Mouse (Mus musculus) limb, embryonic 13.5 days (tissue): ENCODE measurements around the gene Tacc2. TPM values are rescaled to one million over a fixed set of nuclear protein-coding genes. Genes with fewer than 3 reads are reported as not detected.
A peak's percentile ranks its signal among the peaks of the same experiment; 100 is the strongest.

Experiments
- ATAC-seq: fragments of 200-750 bp; cut with Nextera tagmentation; 2 replicates; pipeline ENCODE4 v1.8.0; 2017; ENCODE audit warnings: low read depth, moderate number of reproducible peaks, moderate TSS enrichment; ENCODE audit not compliant: low FRiP score
- H3K27ac ChIP-seq: fragments of 300-500 bp; sonication (generic); 2 replicates; pipeline ENCODE4 v1.5.1; 2015; ENCODE audit warnings: inconsistent platforms, mild to moderate bottlenecking, moderate library complexity
- H3K27me3 ChIP-seq: fragments of 300-500 bp; sonication (generic); 2 replicates; pipeline ENCODE4 v1.6.1; 2015; ENCODE audit warnings: mild to moderate bottlenecking, inconsistent platforms
- H3K36me3 ChIP-seq: fragments of 300-500 bp; sonication (generic); 2 replicates; pipeline ENCODE4 v1.6.1; 2015; ENCODE audit warnings: inconsistent platforms, mild to moderate bottlenecking, moderate library complexity
- H3K4me1 ChIP-seq: fragments of 300-500 bp; sonication (generic); 2 replicates; pipeline ENCODE4 v1.6.1; 2015; ENCODE audit warnings: inconsistent platforms
- H3K4me2 ChIP-seq: fragments of 300-500 bp; sonication (generic); replicated peaks from 2 replicates; pipeline ENCODE4 v1.6.1; 2015; ENCODE audit warnings: inconsistent platforms, mild to moderate bottlenecking, moderate library complexity
- H3K4me3 ChIP-seq: fragments of 300-500 bp; sonication (generic); 2 replicates; pipeline ENCODE4 v1.5.1; 2015; ENCODE audit warnings: moderate library complexity, mild to moderate bottlenecking, inconsistent platforms
- H3K9ac ChIP-seq: fragments of 300-500 bp; sonication (generic); 2 replicates; pipeline ENCODE4 v1.6.1; 2015; ENCODE audit warnings: mild to moderate bottlenecking, inconsistent platforms
- H3K9me3 ChIP-seq: fragments of 300-500 bp; sonication (generic); 2 replicates; pipeline ENCODE4 v1.6.1; 2016; ENCODE audit warnings: inconsistent platforms
- WGBS: fragments of 180-500 bp; shearing (Covaris S2); methylation state at CpG from one replicate; pipeline ENCODE4 v1.1.7; 2015; 5-methylcytosine and 5-hydroxymethylcytosine counted together
- polyA plus RNA-seq: library from polyadenylated mRNA; unstranded; fragments of >200 nt; fragmentation: Nextera tagmentation; extraction: Ambion mirVana; gene quantifications from 2 replicates; pipeline ENCODE4 v1.2.1, GENCODE M21; 2015

The Tacc2 gene
- polyA plus RNA-seq, 1 experiment from 2014 or later = 39.3 TPM

DNA sequence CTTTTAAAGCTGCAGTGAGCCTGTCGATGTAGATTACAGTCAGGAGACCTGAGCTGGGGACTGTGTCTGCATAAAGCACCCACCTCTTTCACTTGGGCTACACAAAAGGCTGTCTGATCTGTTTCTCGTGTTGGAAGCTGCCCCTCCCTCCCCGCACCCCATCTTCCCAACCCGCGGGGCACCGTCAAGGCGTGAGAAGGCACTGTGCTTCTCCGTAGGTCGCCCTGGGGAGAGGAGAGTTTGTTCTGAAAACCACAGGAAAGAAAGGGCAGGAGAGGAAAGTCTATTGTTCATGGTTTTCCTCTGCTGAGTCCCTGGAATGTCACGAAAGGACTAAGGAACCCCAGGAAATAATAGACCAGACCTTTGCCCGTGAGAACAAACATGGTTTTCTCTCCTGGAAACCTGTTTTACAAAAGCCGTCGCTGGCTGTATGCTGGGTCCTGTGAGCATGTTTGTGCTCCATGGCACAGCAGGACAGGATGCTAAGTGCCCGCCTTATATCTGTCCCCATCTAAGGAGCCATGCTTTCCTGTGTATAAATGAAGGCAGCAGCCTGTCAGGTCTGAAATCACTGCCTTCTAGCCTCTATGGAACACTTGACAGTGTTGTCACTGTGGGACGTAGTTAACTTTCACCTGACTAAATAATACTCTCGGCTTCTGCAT lies 142.8 kb downstream of the Tacc2 start:
- no peak overlapping the region for H3K9ac ChIP-seq
- ATAC-seq = no peak
- no peak overlapping the region; the same call in 1 of the 2 replicates for H3K27ac ChIP-seq
- H3K4me3 ChIP-seq = no peak overlapping the region
- H3K4me1 ChIP-seq = peaks cover 3% of the 10 kb centered on the region; the same call in 1 of the 2 replicates
- H3K36me3 ChIP-seq = peaks cover 52% of the 10 kb centered on the region
- no peak overlapping the region for H3K4me2 ChIP-seq
- no peaks in the 10 kb centered on the region for H3K27me3 ChIP-seq
- WGBS = 48% methylated on average over 16 of the region's 16 CpGs
- no peaks in the 10 kb centered on the region for H3K9me3 ChIP-seq

DNA sequence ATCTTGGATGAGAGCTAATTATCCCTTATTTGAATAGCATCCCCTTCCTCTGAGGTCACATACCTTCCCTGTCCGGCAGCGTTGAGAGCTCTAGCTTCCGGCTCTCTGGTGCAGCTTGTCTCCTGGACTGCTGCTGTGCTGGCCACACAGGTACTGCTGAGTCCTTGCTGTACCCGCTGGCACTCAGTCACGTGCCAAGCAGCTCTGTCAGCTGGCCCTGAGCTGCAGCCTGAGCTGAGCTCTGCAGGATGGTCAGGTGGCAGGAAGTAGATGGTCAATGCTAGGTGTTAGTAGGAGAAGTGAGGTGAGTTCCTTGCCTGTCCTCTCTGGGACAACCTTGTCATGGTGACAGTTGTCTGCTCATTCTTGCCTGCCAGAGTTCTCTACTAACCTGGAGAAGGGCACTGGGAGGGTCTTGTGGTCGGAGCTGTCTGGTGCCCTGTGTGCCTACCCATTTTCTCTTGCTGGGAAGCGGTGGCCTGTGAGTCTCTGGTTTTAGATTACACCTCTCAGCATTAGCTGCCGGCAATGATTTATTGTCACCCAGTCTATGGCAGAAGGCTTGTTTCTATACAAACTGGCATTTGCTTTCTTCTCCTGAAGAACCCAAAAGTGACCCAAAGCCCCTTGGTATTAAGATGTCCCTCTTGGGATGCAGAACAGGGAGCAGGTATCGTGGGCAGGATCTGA lies 143.6 kb downstream of the Tacc2 start:
- no peak overlapping the region; the same call in 1 of the 2 replicates for H3K27ac ChIP-seq
- H3K27me3 ChIP-seq = no peaks in the 10 kb centered on the region
- no peak for ATAC-seq
- peaks cover 56% of the 10 kb centered on the region for H3K36me3 ChIP-seq
- no peaks in the 10 kb centered on the region for H3K9me3 ChIP-seq
- H3K4me2 ChIP-seq = no peak overlapping the region
- no peak overlapping the region for H3K9ac ChIP-seq
- no peak overlapping the region for H3K4me3 ChIP-seq
- 77% methylated on average over 9 of the region's 9 CpGs for WGBS
- peaks cover 3% of the 10 kb centered on the region; the same call in 1 of the 2 replicates for H3K4me1 ChIP-seq

DNA sequence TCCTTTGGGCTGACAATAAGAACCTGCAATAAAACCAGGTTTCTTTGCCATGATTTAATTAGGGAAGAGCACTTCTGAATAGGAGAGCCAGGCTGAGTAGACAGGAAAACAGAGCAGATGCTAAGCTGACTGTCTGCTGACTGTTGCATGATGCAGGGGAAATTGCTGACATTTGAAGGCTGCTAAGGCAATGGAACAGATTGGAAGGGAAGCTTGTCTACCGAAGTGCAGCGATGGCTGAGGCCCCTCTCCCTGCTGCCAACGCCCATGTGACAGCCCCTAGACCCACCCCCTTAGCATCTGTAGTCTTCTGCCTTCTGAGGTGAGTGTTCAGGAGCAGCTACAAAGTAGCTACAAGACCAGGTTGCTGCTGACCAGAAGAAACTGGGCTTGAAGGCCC lies 148.9 kb downstream of the Tacc2 start:
- H3K36me3 ChIP-seq = peaks cover 62% of the 10 kb centered on the region
- H3K4me3 ChIP-seq = no peak overlapping the region
- no peak overlapping the region for H3K27ac ChIP-seq
- peaks cover 8% of the 10 kb centered on the region; the same call in 1 of the 2 replicates for H3K4me1 ChIP-seq
- ATAC-seq = no peak
- no peak overlapping the region for H3K9ac ChIP-seq
- 78% methylated on average over 3 of the region's 3 CpGs for WGBS
- no peak overlapping the region for H3K4me2 ChIP-seq
- no peaks in the 10 kb centered on the region for H3K9me3 ChIP-seq
- H3K27me3 ChIP-seq = no peaks in the 10 kb centered on the region

DNA sequence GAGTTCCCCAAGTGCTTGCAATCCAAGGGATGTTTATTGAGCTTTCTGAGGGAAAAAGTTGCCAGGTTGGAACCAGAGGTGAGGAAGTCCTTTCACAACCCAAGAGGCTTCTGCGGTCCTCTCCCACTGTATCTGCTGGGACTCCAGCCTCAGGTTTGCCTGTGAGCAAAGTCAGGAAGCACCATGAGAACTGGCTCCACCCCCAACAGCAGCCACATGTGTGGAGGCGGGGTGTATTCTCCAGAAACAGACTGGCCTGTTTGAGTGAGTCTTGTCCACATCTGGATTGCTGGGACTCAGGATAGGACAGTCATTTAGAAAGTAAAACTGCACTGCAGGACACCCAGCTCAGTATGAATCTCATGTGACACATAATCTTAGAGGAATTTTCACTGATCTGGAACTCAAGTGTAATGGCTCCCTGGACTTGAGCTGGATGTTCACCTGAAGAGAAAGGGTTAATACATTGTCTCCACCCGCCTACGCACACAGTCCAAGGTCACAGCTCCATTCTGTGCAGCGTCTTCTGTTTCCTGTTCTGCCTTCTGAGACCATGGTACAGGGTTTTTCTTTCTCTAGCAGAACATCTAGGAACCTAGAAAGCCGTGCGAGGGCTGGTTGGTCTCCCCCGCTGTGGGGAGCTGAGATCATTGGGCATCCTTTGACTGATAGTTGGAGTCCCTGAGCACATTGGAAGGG lies 149.6 kb downstream of the Tacc2 start:
- Histone ChIP-seq H3K9ac (no peak overlapping the region), H3K27me3 (no peaks in the 10 kb centered on the region), H3K36me3 (peaks cover 65% of the 10 kb centered on the region), H3K4me1 (peaks cover 13% of the 10 kb centered on the region; the same call in 1 of the 2 replicates), H3K4me2 (no peak overlapping the region), H3K9me3 (no peaks in the 10 kb centered on the region), H3K4me3 (no peak overlapping the region), H3K27ac (peak overlapping the region; percentile 52)
- no peak for ATAC-seq
- 52% methylated on average over 8 of the region's 8 CpGs for WGBS

DNA sequence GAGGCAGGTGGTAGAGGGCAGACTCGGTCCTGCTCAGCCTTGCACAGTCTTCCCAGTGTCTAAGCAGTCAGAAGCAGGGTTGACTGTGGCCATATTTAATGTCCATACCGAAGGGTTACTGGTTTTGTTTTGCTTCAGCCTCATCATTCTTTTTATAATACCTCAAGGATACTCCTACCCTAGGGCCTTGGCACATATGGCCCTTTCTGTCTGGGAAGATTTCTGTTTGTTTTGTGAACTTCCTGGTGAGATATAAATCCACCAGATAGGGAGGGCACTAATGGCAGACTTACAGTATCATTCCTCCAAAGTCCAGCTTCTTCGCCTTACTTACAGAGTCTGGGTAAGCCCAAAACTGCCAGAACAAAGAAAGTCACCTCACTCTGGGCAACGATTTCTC lies 150.3 kb downstream of the Tacc2 start:
- H3K27me3 ChIP-seq = no peaks in the 10 kb centered on the region
- H3K4me3 ChIP-seq = no peak overlapping the region
- H3K9me3 ChIP-seq = no peaks in the 10 kb centered on the region
- H3K27ac ChIP-seq = peak overlapping the region; percentile 52; the same call in 1 of the 2 replicates
- no peak overlapping the region for H3K9ac ChIP-seq
- no peak for ATAC-seq
- peaks cover 65% of the 10 kb centered on the region for H3K36me3 ChIP-seq
- H3K4me2 ChIP-seq = no peak overlapping the region
- 94% methylated on average over 4 of the region's 4 CpGs for WGBS
- peaks cover 17% of the 10 kb centered on the region; the same call in 1 of the 2 replicates for H3K4me1 ChIP-seq

DNA sequence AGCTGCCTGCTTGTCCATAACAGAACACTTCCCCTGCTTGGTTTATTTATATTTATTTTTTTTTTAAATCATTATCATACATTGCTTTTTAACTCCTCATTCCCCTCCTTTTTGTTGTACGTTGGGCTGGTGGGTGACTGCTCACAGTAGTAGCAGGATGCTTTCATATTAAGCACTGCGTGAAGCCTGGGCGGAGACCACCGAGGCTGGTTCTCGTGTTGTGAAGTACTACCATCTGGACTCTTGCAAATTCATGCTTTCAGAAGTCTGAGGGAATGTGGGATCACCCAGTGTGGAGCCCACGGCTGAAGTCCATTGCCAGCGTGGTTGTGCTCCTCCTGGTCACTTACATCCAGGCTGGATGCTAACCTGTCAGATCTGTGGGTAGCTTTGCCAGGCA lies 154.6 kb downstream of the Tacc2 start:
- H3K9me3 ChIP-seq = no peaks in the 10 kb centered on the region
- 63% methylated on average over 7 of the region's 7 CpGs for WGBS
- no peak overlapping the region for H3K4me2 ChIP-seq
- peaks cover 15% of the 10 kb centered on the region; the same call in 1 of the 2 replicates for H3K4me1 ChIP-seq
- peaks cover 67% of the 10 kb centered on the region for H3K36me3 ChIP-seq
- H3K27ac ChIP-seq = no peak overlapping the region
- H3K4me3 ChIP-seq = no peak overlapping the region
- H3K9ac ChIP-seq = no peak overlapping the region
- ATAC-seq = no peak
- H3K27me3 ChIP-seq = no peaks in the 10 kb centered on the region

DNA sequence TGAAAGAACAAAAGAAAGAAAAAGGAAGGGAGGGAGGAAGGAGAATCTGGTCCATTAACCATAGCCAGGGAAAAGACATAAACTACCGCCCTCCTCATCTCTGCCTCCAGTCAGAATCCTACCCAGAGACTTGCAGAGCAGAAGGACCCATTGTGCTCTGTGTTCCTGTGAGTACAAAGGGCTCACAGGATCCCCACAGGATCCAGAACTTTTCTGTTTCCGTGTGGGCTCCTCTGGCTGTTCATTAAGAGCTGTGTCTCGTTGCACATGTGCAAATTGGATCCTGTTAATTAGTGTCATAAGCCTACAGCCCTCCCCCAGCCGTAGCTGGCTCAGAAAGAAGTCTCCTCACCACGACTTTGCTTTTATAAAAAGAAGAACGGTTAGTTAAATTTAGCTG lies 155.7 kb downstream of the Tacc2 start:
- Histone ChIP-seq H3K36me3 (peaks cover 77% of the 10 kb centered on the region), H3K4me2 (no peak overlapping the region), H3K27ac (no peak overlapping the region), H3K9me3 (no peaks in the 10 kb centered on the region), H3K27me3 (no peaks in the 10 kb centered on the region), H3K9ac (no peak overlapping the region), H3K4me3 (no peak overlapping the region), H3K4me1 (peaks cover 15% of the 10 kb centered on the region; the same call in 1 of the 2 replicates)
- ATAC-seq = no peak
- WGBS = 50% methylated on average over 6 of the region's 6 CpGs

DNA sequence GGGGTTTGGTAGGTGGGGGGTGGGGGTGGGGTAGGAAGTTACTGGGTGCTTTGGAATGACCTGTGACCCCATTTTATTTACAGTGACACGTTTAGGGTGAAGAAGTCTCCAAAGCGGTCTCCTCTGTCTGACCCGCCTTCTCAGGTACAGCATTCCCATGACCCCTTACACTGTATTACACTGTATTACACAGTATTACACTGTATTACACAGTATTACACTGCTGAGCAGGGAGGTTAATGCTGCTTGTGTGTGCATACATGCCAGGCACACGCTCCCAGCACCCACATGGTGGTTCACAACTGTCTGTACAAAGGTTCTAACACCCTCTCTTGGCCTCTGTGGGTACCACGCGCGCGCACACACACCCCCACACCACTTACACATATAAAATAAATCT lies 156.2 kb downstream of the Tacc2 start:
- ATAC-seq = no peak
- WGBS = 94% methylated on average over 8 of the region's 8 CpGs

DNA sequence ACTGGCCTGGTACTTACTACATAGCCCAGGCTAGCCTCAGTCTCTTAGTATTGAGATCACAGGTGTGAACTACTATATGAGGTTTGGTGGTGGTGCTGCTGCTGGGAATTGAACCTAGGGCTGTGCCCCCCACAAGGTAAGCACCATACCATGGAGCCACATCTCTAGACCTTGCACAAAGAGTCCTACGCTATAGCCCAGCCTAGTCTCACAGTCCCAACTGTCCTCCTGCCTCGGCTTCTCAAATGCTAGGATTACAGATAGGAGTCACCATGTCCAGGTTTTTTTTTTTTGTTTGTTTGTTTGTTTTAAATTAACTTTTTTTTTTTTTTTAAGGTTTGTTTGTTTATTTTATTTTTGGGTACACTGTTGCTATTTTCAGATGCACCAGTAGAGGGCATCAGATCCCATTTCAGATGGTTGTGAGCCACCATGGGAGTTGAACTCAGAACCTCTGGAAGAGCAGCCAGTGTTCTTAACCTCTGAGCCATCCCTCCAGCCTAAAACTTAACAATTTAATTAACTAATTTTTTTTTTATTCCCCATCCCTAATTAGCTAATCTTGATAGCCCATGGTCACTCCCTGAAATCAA lies 157.1 kb downstream of the Tacc2 start:
- H3K27me3 ChIP-seq = no peaks in the 10 kb centered on the region
- H3K27ac ChIP-seq = no peak overlapping the region
- H3K4me1 ChIP-seq = peaks cover 15% of the 10 kb centered on the region; the same call in 1 of the 2 replicates
- no peaks in the 10 kb centered on the region for H3K9me3 ChIP-seq
- no peak overlapping the region for H3K4me2 ChIP-seq
- no peak overlapping the region for H3K9ac ChIP-seq
- no peak for ATAC-seq
- 92% methylated on average over 2 of the region's 2 CpGs for WGBS
- H3K36me3 ChIP-seq = peaks cover 77% of the 10 kb centered on the region
- H3K4me3 ChIP-seq = no peak overlapping the region

More for the DNA sequence above, 156.2 kb downstream of the Tacc2 start:
- H3K36me3 ChIP-seq = peaks cover 77% of the 10 kb centered on the region
- no peaks in the 10 kb centered on the region for H3K27me3 ChIP-seq
- peaks cover 15% of the 10 kb centered on the region; the same call in 1 of the 2 replicates for H3K4me1 ChIP-seq
- no peaks in the 10 kb centered on the region for H3K9me3 ChIP-seq
- H3K9ac ChIP-seq = no peak overlapping the region
- no peak overlapping the region for H3K27ac ChIP-seq
- no peak overlapping the region for H3K4me2 ChIP-seq
- no peak overlapping the region for H3K4me3 ChIP-seq

DNA sequence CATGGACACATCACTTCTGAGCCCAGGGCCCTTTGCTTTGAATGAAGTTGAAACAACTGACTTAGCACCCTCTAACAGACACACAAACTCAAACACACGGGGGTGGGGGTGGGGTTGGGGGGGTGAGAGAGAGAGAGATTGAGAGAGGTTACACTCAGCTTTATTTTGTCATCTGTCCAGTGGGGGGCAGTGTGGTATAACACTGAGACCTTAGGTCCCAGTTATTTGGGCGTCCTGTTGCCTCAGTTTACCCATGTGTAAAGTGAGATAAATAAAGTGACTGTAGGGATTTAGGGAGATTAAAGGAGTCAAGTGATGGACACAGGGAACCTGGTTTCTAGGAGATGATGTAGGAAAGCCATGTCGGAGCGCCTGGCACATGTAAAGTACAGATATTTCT lies 163.9 kb downstream of the Tacc2 start:
- no peak overlapping the region for H3K27ac ChIP-seq
- WGBS = 89% methylated on average over 4 of the region's 4 CpGs
- no peaks in the 10 kb centered on the region for H3K9me3 ChIP-seq
- peaks cover 4% of the 10 kb centered on the region; the same call in 1 of the 2 replicates for H3K4me1 ChIP-seq
- no peak overlapping the region for H3K4me3 ChIP-seq
- no peaks in the 10 kb centered on the region for H3K27me3 ChIP-seq
- H3K4me2 ChIP-seq = no peak overlapping the region
- H3K9ac ChIP-seq = no peak overlapping the region
- H3K36me3 ChIP-seq = peaks cover 94% of the 10 kb centered on the region
- ATAC-seq = no peak

DNA sequence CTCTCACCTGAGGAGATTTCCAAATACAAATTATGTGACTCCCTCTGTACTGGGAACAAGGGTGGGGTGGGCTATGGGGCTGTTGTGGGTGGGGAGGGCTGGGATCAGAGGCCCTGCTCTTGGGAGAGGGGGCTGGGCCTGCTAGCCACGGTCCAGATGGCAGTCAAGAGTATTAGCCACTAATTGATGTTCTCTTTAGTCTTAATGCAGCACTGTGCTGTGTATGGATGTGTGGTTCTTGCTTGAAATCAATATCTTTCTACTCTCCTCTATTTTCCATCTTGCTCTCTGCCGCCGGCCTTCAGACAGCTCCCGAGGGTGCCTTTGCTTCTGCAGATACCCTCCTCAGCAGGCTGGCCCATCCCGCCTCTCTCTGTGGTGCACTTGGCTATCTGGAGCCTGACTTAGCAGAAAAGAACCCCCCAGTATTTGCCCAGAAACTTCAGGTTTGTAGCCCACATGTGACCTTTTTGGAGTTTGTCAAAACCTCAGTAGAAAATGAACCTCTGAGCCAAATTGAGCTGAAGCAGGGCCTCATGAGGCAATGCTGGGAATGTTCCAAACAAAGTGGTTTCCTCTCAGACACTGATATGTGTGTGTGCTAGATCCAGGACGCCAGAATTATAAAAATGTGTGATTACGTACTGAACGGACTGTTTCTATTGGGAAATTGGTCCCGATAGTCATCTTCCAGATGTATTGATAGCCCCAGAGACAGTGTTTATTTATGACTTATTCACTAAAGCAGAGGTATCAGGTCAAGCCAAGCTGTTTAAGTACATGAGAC lies 166.2 kb downstream of the Tacc2 start:
- H3K36me3 ChIP-seq = peaks cover 95% of the 10 kb centered on the region
- no peak overlapping the region for H3K9ac ChIP-seq
- no peak overlapping the region for H3K4me2 ChIP-seq
- no peak overlapping the region for H3K4me3 ChIP-seq
- H3K9me3 ChIP-seq = no peaks in the 10 kb centered on the region
- H3K27me3 ChIP-seq = no peaks in the 10 kb centered on the region
- WGBS = 76% methylated on average over 9 of the region's 9 CpGs
- peaks cover 4% of the 10 kb centered on the region; the same call in 1 of the 2 replicates for H3K4me1 ChIP-seq
- peak; percentile 24; the same call in 1 of the 2 replicates for ATAC-seq
- H3K27ac ChIP-seq = no peak overlapping the region
